Mouse (Mus musculus): Measurements from ENCODE around the gene Gm8693. TPM values are rescaled to one million over a fixed set of nuclear protein-coding genes. Genes with fewer than 3 reads are reported as not detected.
"Not testable (repeated sequence)": the region's sequence is repeated elsewhere in the genome, so short reads cannot be mapped to it uniquely, and the experiment has no call there.

Gene Gm8693
- not detected in 2 replicates for polyA plus RNA-seq (2015; fragmentation: Nextera tagmentation; extraction: Ambion mirVana)

DNA sequence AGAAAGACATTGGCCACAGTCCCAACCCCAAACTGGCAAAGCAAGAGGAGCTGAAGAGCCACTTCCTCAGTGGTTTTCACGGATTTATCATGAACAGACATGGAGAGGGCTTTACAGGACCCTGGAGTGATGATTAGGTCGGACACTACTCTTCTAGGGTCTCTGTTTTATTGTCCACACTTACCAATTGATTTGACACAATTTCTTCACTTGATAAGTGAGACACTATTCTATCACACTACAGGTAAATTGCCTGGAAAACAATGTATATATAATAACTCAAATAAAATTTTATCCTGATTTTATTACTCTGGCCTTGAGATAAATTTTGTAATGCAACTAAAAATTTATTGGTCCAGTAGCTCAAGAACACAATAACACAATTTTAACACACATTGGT is at the start of gene Gm8693:
Gene Gm8693, minus strand, starts transcription at position 101 of the 400 bp plus-strand sequence.
- H3K4me1 ChIP-seq (replicated peaks); H3K9ac ChIP-seq; DNase-seq: not testable (repeated sequence)

GRCm38 (mm10) chr7:22719610-22720009 is 27.5 kb upstream of the Gm8693 start, which contains the start of gene Gm4567:
TSS of gene Gm4567 (minus strand) at chr7:22719710.
- H3K27me3 ChIP-seq; H3K4me2 ChIP-seq; H3K9ac ChIP-seq; ATAC-seq (ENCODE audit: low read depth); H3K4me3 ChIP-seq (replicated peaks); H3K27ac ChIP-seq; DNase-seq; H3K4me1 ChIP-seq (replicated peaks); H3K36me3 ChIP-seq; H3K9me3 ChIP-seq (replicated peaks): not testable (repeated sequence)
- no CpG with 5 or more reads among the region's 1 CpGs for WGBS (ENCODE audit: insufficient replicate concordance)

More for the DNA sequence above, at the start of gene Gm8693:
- H3K27me3 ChIP-seq; H3K4me2 ChIP-seq; H3K27ac ChIP-seq; H3K4me3 ChIP-seq (replicated peaks); H3K36me3 ChIP-seq; ATAC-seq (ENCODE audit: low read depth); H3K9me3 ChIP-seq (replicated peaks): not testable (repeated sequence)
- WGBS (ENCODE audit: insufficient replicate concordance) = no CpG with 5 or more reads among the region's 2 CpGs

DNA sequence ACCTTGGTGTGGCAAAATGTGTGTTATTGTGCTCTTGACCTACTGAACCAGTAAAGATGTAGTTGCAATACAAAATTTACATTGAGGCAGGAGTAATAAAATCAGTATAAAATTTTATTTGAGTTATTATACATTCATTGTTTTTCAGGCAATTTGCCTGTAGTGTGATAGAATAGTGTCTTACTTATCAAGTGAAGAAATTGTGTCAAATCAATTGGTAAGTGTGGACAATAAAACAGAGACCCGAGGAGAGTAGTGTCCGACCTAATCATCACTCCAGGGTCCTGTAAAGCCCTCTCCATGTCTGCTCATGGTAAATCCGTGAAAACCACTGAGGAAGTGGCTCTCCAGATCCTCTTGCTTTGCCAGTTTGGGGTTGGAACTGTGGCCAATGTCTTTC is 34.4 kb downstream of the Gm8693 start, which contains the start of gene Vmn1r155:
Gene Vmn1r155, plus strand, starts transcription at position 301 of the 400 bp plus-strand sequence.
- ATAC-seq (ENCODE audit: low read depth) = not testable (repeated sequence)
- WGBS (ENCODE audit: insufficient replicate concordance) = no CpG with 5 or more reads among the region's 3 CpGs

More for the DNA sequence above, 34.4 kb downstream of the Gm8693 start, which contains the start of gene Vmn1r155:
- H3K4me1 ChIP-seq (replicated peaks); H3K4me3 ChIP-seq (replicated peaks); H3K27me3 ChIP-seq; H3K36me3 ChIP-seq; H3K4me2 ChIP-seq; H3K27ac ChIP-seq; H3K9me3 ChIP-seq (replicated peaks); H3K9ac ChIP-seq; DNase-seq: not testable (repeated sequence)

Other genes with a start within 250 kb of the Gm8693 start
- not detected in 2 replicates for gene Gm10665, start 228.2 kb downstream of the Gm8693 start, polyA plus RNA-seq (2015; fragmentation: Nextera tagmentation; extraction: Ambion mirVana)
- gene Vmn1r151, start 192.6 kb downstream of the Gm8693 start, polyA plus RNA-seq (2015; fragmentation: Nextera tagmentation; extraction: Ambion mirVana) = not detected in 2 replicates
- not detected in 2 replicates for gene Vmn1r152, start 169.3 kb downstream of the Gm8693 start, polyA plus RNA-seq (2015; fragmentation: Nextera tagmentation; extraction: Ambion mirVana)
- gene Gm8677, start 157.4 kb downstream of the Gm8693 start, polyA plus RNA-seq (2015; fragmentation: Nextera tagmentation; extraction: Ambion mirVana) = not detected in 2 replicates
- gene Gm4201, start 127.0 kb downstream of the Gm8693 start, polyA plus RNA-seq (2015; fragmentation: Nextera tagmentation; extraction: Ambion mirVana) = not detected in 2 replicates
- gene Gm4565, start 104.2 kb downstream of the Gm8693 start, polyA plus RNA-seq (2015; fragmentation: Nextera tagmentation; extraction: Ambion mirVana) = not detected in 2 replicates
- gene Vmn1r155, start 34.3 kb downstream of the Gm8693 start, polyA plus RNA-seq (2015; fragmentation: Nextera tagmentation; extraction: Ambion mirVana) = not detected in 2 replicates
- not detected in 2 replicates for gene Gm4567, start 27.4 kb upstream of the Gm8693 start, polyA plus RNA-seq (2015; fragmentation: Nextera tagmentation; extraction: Ambion mirVana)
- not detected in 2 replicates for gene Vmn1r157, start 69.4 kb upstream of the Gm8693 start, polyA plus RNA-seq (2015; fragmentation: Nextera tagmentation; extraction: Ambion mirVana)
- gene Vmn1r158, start 98.5 kb upstream of the Gm8693 start, polyA plus RNA-seq (2015; fragmentation: Nextera tagmentation; extraction: Ambion mirVana) = not detected in 2 replicates
- not detected in 2 replicates for gene Vmn1r159, start 151.3 kb upstream of the Gm8693 start, polyA plus RNA-seq (2015; fragmentation: Nextera tagmentation; extraction: Ambion mirVana)
- gene Vmn1r160, start 178.9 kb upstream of the Gm8693 start, polyA plus RNA-seq (2015; fragmentation: Nextera tagmentation; extraction: Ambion mirVana) = not detected in 2 replicates

Data from liver, embryonic 13.5 days (tissue).